8 mouse cellular contexts compared by ENCODE assay signal in genomic region chr7:25297454-25298325, GRCm38 (mm10). TPM values are rescaled to one million over a fixed set of nuclear protein-coding genes. Genes with fewer than 3 reads are reported as not detected.
A peak's percentile ranks its signal among the peaks of the same experiment; 100 is the strongest.
DNase-seq lines count a peak whose midpoint lies in the region; ATAC-seq lines count a peak whose summit lies in the region.

Gene Pafah1b3, minus strand, starts transcription at chr7:25297986.

- H3K27ac ChIP-seq in forebrain, embryonic 13.5 days = peak within 1 kb of the TSS; percentile 96
- peak within 1 kb of the TSS; percentile 87 for H3K27ac ChIP-seq in hindbrain, embryonic 11.5 days (ENCODE audit: low read depth, low read length)
- peak within 1 kb of the TSS; percentile 97 for H3K27ac ChIP-seq in lung, embryonic 16.5 days (ENCODE audit: low read length)

- peaks cover 35% of the 10 kb centered on the region for H3K36me3 ChIP-seq in forebrain, embryonic 13.5 days (ENCODE audit: poor library complexity, severe bottlenecking)
- peaks cover 8% of the 10 kb centered on the region for H3K36me3 ChIP-seq in hindbrain, embryonic 11.5 days (ENCODE audit: control insufficient read depth, insufficient read depth, low read length)
- peaks cover 16% of the 10 kb centered on the region for H3K36me3 ChIP-seq in lung, embryonic 16.5 days (ENCODE audit: control insufficient read depth, insufficient read depth, low read length)

- peak within 1 kb of the TSS; percentile 84 for H3K4me3 ChIP-seq in forebrain, embryonic 13.5 days
- peak within 1 kb of the TSS; percentile 78 for H3K4me3 ChIP-seq in hindbrain, embryonic 11.5 days (ENCODE audit: low read depth, low read length)
- H3K4me3 ChIP-seq in lung, embryonic 16.5 days (ENCODE audit: low read length) = peak within 1 kb of the TSS; percentile 89

- peak; percentile 94 for ATAC-seq in forebrain, embryonic 13.5 days
- peak; percentile 94 for ATAC-seq in hindbrain, embryonic 11.5 days (ENCODE audit: low FRiP score)
- ATAC-seq in lung, embryonic 16.5 days (ENCODE audit: low read depth) = peak; percentile 93

- peak; percentile 95 for DNase-seq in MEL-GATA-1-ER (ENCODE audit: extremely low read depth, low read depth)
- DNase-seq in cerebellum, adult 11 months = peak; percentile 89
- DNase-seq in hindbrain, embryonic 11.5 days (ENCODE audit: low spot score) = peak; percentile 94
- peak; percentile 88 for DNase-seq in layer of hippocampus, adult 9-11 months
- DNase-seq in ovary, postnatal 14 days (ENCODE audit: low spot score) = peak; percentile 69
- DNase-seq in thymus, postnatal 4 days = peak; percentile 93

- H3K9me3 ChIP-seq in forebrain, embryonic 13.5 days (replicated peaks) = no peaks in the 10 kb centered on the region
- no peaks in the 10 kb centered on the region for H3K9me3 ChIP-seq in hindbrain, embryonic 11.5 days (ENCODE audit: control insufficient read depth, low read length)
- no peaks in the 10 kb centered on the region for H3K9me3 ChIP-seq in lung, embryonic 16.5 days (ENCODE audit: control insufficient read depth, low read length)

- no peaks in the 10 kb centered on the region for H3K27me3 ChIP-seq in forebrain, embryonic 13.5 days
- H3K27me3 ChIP-seq in hindbrain, embryonic 11.5 days (ENCODE audit: control insufficient read depth, insufficient read depth, low read length) = no peaks in the 10 kb centered on the region
- H3K27me3 ChIP-seq in lung, embryonic 16.5 days (ENCODE audit: control insufficient read depth, insufficient read depth, low read depth, low read length) = no peaks in the 10 kb centered on the region

- peak within 1 kb of the TSS; percentile 79 for H3K4me2 ChIP-seq in forebrain, embryonic 13.5 days
- peak within 1 kb of the TSS; percentile 75 for H3K4me2 ChIP-seq in hindbrain, embryonic 11.5 days (replicated peaks; ENCODE audit: low read depth, low read length)
- peak within 1 kb of the TSS; percentile 91 for H3K4me2 ChIP-seq in lung, embryonic 16.5 days (ENCODE audit: low read depth, low read length)

- peak within 1 kb of the TSS; percentile 92 for H3K9ac ChIP-seq in forebrain, embryonic 13.5 days
- H3K9ac ChIP-seq in hindbrain, embryonic 11.5 days (ENCODE audit: low read depth, low read length) = peak within 1 kb of the TSS; percentile 85
- H3K9ac ChIP-seq in lung, embryonic 16.5 days (ENCODE audit: low read length) = peak within 1 kb of the TSS; percentile 89

- WGBS in forebrain, embryonic 13.5 days = under 1% methylated on average over 51 of the region's 52 CpGs
- WGBS in hindbrain, embryonic 11.5 days = under 1% methylated on average over 52 of the region's 52 CpGs
- under 1% methylated on average over 49 of the region's 52 CpGs for WGBS in lung, embryonic 16.5 days

- H3K4me1 ChIP-seq in forebrain, embryonic 13.5 days = peaks cover 36% of the 10 kb centered on the region
- H3K4me1 ChIP-seq in hindbrain, embryonic 11.5 days (replicated peaks; ENCODE audit: control insufficient read depth, insufficient read depth, low read length) = no peaks in the 10 kb centered on the region
- H3K4me1 ChIP-seq in lung, embryonic 16.5 days (replicated peaks; ENCODE audit: control insufficient read depth, insufficient read depth, low read length) = peaks cover 12% of the 10 kb centered on the region

RNA-seq across cellular contexts. Expression of gene Pafah1b3, which starts in this region (rescaled TPM):
- 513 and 525 TPM in 2 replicates for polyA plus RNA-seq in forebrain, embryonic 13.5 days (2015; fragmentation: Nextera tagmentation; extraction: Ambion mirVana)
- polyA plus RNA-seq in hindbrain, embryonic 11.5 days (2014; fragmentation: Nextera tagmentation; extraction: Ambion mirVana) = 335 and 344 TPM in 2 replicates
- polyA plus RNA-seq in lung, embryonic 16.5 days (2015; fragmentation: Nextera tagmentation; extraction: Ambion mirVana) = 170 and 173 TPM in 2 replicates

Comparison
In these comparisons a context has a peak if more than half of its experiments do, and no peak if none do; other contexts are left out.
1. Peak in every context shown above with its lines: DNase-seq, ATAC-seq, H3K4me3 ChIP-seq and H3K27ac ChIP-seq.